Mouse (Mus musculus) E14TG2a.4 (cell line): ENCODE results near the gene Tmem117.

ENCODE experiments used
- H3K27me3 ChIP-seq: 2 replicates; pipeline ENCODE4 v1.6.1; 2014; ENCODE audit warnings: low read length, control low read depth; ENCODE audit not compliant: insufficient read depth
- H3K36me3 ChIP-seq: 2 replicates; pipeline ENCODE4 v1.6.1; 2014; ENCODE audit warnings: low read length, control low read depth; ENCODE audit not compliant: insufficient read depth
- H3K4me1 ChIP-seq: replicated peaks from 2 replicates; pipeline ENCODE4 v1.6.1; 2014; ENCODE audit warnings: low read depth, low read length, control low read depth
- H3K4me3 ChIP-seq: replicated peaks from 2 replicates; pipeline ENCODE4 v1.5.1; 2014; ENCODE audit warnings: mild to moderate bottlenecking, low read length
- H3K9me3 ChIP-seq: 2 replicates; pipeline ENCODE4 v1.6.1; 2014; ENCODE audit warnings: low read length, control low read depth
- CTCF ChIP-seq: conservative IDR thresholded peaks from 2 replicates; pipeline ENCODE4 v1.5.1; 2014; ENCODE audit warnings: low read length
- NANOG ChIP-seq: IDR thresholded peaks from 2 replicates; pipeline ENCODE4 v1.6.1; 2014; ENCODE audit warnings: borderline replicate concordance, low read length, mixed read lengths
- POU5F1 ChIP-seq: IDR thresholded peaks from 2 replicates; pipeline ENCODE4 v1.6.1; 2014; ENCODE audit warnings: low read length, borderline replicate concordance

The Tmem117 gene

DNA sequence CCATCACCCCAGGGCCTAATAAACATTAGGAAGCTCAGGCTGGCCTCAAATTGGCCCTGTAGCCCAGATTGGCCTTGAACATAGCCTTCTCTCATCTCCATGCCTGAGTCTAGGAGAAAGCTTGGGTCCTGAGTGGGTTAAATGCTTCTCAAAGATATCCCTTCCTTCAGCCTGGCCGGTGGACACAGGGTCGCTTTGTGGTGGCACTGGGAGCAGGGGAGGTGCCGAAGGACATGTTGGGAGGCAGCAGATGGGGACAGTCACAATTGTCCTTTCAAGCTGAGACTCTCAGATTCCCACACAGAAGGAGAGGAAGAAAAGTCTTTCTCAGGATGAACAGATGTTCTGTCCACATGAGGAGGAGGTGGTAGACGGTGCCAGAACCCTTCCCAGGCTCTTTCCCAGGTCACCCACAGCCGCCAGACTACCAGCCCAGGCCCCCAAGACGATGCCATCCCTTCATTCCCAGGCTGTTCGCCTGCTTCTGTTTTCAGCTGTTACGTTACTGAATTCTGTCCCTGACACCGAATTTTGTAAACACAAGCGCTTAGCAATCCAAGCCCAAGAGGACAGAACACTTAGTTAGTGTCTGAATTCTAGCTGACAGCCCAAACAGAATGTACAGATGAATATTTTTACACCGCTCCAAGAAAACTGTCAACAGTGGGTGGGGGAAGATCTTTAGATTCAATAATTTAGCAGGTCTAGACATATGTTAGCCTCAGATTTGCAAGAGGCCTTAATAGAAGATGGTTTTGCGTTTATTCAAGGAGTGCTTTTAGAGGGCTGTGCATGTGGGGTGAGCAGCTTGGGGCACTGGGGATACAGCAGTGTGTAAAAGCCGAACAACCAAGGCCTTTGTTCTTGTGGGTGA is 23.2 kb downstream of the Tmem117 start:
- H3K36me3 ChIP-seq: no peaks in the 10 kb centered on the region
- peaks cover 35% of the 10 kb centered on the region for H3K27me3 ChIP-seq
- H3K9me3 ChIP-seq: no peaks in the 10 kb centered on the region
- H3K4me3 ChIP-seq: no peak overlapping the region
- H3K4me1 ChIP-seq: peaks cover 46% of the 10 kb centered on the region
- no peak for TF ChIP-seq POU5F1
- no peak for TF ChIP-seq CTCF
- TF ChIP-seq NANOG: no peak

DNA sequence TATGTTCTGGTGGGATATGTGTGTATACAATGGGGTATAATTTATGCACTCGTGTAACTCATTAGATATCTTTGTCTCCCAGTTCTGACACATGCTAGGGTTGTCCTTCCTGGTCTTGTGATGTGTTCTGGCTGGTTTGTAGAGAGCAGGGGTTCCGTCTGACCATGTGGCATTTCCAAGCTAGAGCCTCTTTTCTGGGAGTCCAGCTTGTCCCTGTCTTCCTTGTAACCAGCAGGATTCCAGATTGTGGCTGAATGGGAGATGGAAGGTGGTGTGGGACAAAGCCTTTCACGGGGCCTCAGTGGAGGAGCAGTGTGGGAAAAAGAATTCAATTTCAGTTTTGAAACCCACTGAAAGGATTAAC is 23.8 kb downstream of the Tmem117 start:
- no peaks in the 10 kb centered on the region for H3K36me3 ChIP-seq
- H3K4me1 ChIP-seq: peaks cover 46% of the 10 kb centered on the region
- no peak overlapping the region for H3K4me3 ChIP-seq
- H3K9me3 ChIP-seq: no peaks in the 10 kb centered on the region
- TF ChIP-seq POU5F1: no peak
- TF ChIP-seq CTCF: no peak
- no peak for TF ChIP-seq NANOG
- peaks cover 35% of the 10 kb centered on the region for H3K27me3 ChIP-seq

GRCm38 (mm10) chr15:94655811-94656323 is 26.8 kb downstream of the Tmem117 start:
- Histone ChIP-seq H3K4me1 (peaks cover 20% of the 10 kb centered on the region), H3K4me3 (no peak overlapping the region), H3K36me3 (no peaks in the 10 kb centered on the region), H3K9me3 (no peaks in the 10 kb centered on the region), H3K27me3 (peaks cover 26% of the 10 kb centered on the region)
- no peak for TF ChIP-seq NANOG
- TF ChIP-seq CTCF: no peak
- TF ChIP-seq POU5F1: no peak

GRCm38 (mm10) chr15:94657882-94658281 is 28.9 kb downstream of the Tmem117 start:
- Histone ChIP-seq H3K9me3 (no peaks in the 10 kb centered on the region), H3K27me3 (peaks cover 18% of the 10 kb centered on the region), H3K4me3 (no peak overlapping the region), H3K4me1 (peaks cover 12% of the 10 kb centered on the region; the same call in 1 of the 2 replicates), H3K36me3 (no peaks in the 10 kb centered on the region)
- no peak for TF ChIP-seq NANOG
- no peak for TF ChIP-seq POU5F1
- TF ChIP-seq CTCF: no peak

GRCm38 (mm10) chr15:94658392-94659111 is 29.5 kb downstream of the Tmem117 start:
- TF ChIP-seq NANOG: no peak
- no peak for TF ChIP-seq POU5F1
- no peak for TF ChIP-seq CTCF
- H3K27me3 ChIP-seq: peaks cover 18% of the 10 kb centered on the region
- H3K4me1 ChIP-seq: peaks cover 19% of the 10 kb centered on the region
- no peaks in the 10 kb centered on the region for H3K36me3 ChIP-seq
- H3K9me3 ChIP-seq: no peaks in the 10 kb centered on the region
- no peak overlapping the region for H3K4me3 ChIP-seq

- Histone ChIP-seq H3K9me3 (no peaks in the 10 kb centered on the region), H3K36me3 (no peaks in the 10 kb centered on the region), H3K27me3 (peaks cover 13% of the 10 kb centered on the region), H3K4me3 (no peak overlapping the region), H3K4me1 (peaks cover 21% of the 10 kb centered on the region)
- TF ChIP-seq NANOG (no peak), CTCF (no peak), POU5F1 (no peak)
Measured at GRCm38 (mm10) chr15:94659112-94659437, 30.0 kb downstream of the Tmem117 start.

- Histone ChIP-seq H3K4me1 (peaks cover 9% of the 10 kb centered on the region), H3K36me3 (no peaks in the 10 kb centered on the region), H3K4me3 (no peak overlapping the region), H3K27me3 (0 out of 2 replicates have a peak, but pooled peaks cover under 1% of the 10 kb centered on the region), H3K9me3 (no peaks in the 10 kb centered on the region)
- TF ChIP-seq POU5F1: no peak
Measured at GRCm38 (mm10) chr15:94660913-94661312, 31.9 kb downstream of the Tmem117 start.

DNA sequence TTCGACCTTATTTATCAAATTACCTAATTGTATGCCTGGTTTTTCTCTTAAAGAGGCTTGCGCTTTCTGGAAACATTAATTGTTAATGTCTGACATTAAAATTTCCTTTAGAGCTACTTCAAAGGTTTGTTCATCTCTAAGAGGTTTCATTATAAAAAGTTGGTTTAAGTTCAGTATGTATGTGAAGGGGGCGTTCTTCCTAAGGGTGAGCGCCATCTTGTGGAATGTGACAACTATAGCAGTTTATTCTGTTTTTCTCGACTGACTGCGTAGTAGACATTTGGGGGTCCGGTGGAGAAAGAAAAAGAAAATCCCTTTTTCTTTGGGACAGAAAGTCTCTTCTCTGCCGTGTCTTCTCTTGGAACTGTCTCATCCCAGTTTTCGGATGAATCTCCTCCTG is 32.4 kb downstream of the Tmem117 start:
- Histone ChIP-seq H3K36me3 (no peaks in the 10 kb centered on the region), H3K4me1 (peaks cover 9% of the 10 kb centered on the region), H3K27me3 (0 out of 2 replicates have a peak, but pooled peaks cover 2% of the 10 kb centered on the region), H3K4me3 (no peak overlapping the region), H3K9me3 (no peaks in the 10 kb centered on the region)
- TF ChIP-seq NANOG: no peak
- TF ChIP-seq CTCF: peak; percentile 59

GRCm38 (mm10) chr15:94664612-94665011 is 35.6 kb downstream of the Tmem117 start:
- TF ChIP-seq POU5F1 (no peak), NANOG (no peak)
- 0 out of 2 replicates have a peak, but pooled peaks cover 4% of the 10 kb centered on the region for H3K27me3 ChIP-seq
- peaks cover 9% of the 10 kb centered on the region for H3K4me1 ChIP-seq
- H3K36me3 ChIP-seq: no peaks in the 10 kb centered on the region
- H3K9me3 ChIP-seq: no peaks in the 10 kb centered on the region
- no peak overlapping the region for H3K4me3 ChIP-seq
